Mouse (Mus musculus) layer of hippocampus, adult 2 months (tissue): ENCODE measurements around the gene Golga2. TPM values are rescaled to one million over a fixed set of nuclear protein-coding genes. Genes with fewer than 3 reads are reported as not detected.

ENCODE experiments used
- DNase-seq, 2 experiments: peaks; one replicate each; pipeline ENCODE4 v3.0.0; 2022; ENCODE audit warnings: low spot score in 2 of 2
- H3K27ac ChIP-seq: fragments of 200-600 bp; 2 replicates; pipeline ENCODE4 v1.8.1; 2022
- H3K4me3 ChIP-seq: fragments of 200-600 bp; 2 replicates; pipeline ENCODE4 v1.8.1; 2022; ENCODE audit warnings: mild to moderate bottlenecking
- CTCF ChIP-seq: fragments of 200-600 bp; conservative IDR thresholded peaks from 2 replicates; pipeline ENCODE4 v1.8.1; 2022; ENCODE audit warnings: antibody characterized with exemption, mild to moderate bottlenecking, moderate library complexity
- total RNA-seq, 2 experiments: library from RNA; stranded (reverse); gene quantifications; 2 replicates each; pipeline ENCODE4 v1.2.3; 2021

Golga2 gene
- total RNA-seq, 2 experiments from 2014 or later = 87.9 TPM

DNA sequence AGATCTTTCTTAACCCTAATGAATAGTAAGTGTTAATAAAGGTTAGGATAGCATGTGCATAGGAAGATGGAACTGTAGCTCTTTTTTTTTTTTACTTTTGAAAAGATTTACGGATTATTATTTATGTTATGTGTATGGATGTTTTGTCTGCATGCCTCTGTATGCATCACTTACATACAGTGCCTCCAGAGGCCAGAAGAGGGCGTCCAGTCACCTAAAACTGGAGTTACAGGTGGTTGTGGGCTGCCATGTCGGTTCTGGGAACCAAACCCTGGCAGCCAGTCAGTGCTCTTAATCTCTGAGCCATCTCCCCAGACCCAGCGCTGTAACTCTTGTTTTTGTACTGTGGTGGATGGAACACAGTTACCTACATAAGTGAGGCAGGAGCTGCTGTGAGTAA is 37.1 kb downstream of the Golga2 start:
- DNase-seq = no peak
- Histone ChIP-seq H3K27ac (no peak overlapping the region; the same call in 1 of the 2 replicates), H3K4me3 (no peak overlapping the region)
- peak; percentile 66 for TF ChIP-seq CTCF

- no peak for TF ChIP-seq CTCF
- Histone ChIP-seq H3K4me3 (no peak overlapping the region), H3K27ac (peak overlapping the region; percentile 1; the same call in 1 of the 2 replicates)
- DNase-seq = no peak
Measured at GRCm38 (mm10) chr2:32325342-32325741, 38.2 kb downstream of the Golga2 start.

DNA sequence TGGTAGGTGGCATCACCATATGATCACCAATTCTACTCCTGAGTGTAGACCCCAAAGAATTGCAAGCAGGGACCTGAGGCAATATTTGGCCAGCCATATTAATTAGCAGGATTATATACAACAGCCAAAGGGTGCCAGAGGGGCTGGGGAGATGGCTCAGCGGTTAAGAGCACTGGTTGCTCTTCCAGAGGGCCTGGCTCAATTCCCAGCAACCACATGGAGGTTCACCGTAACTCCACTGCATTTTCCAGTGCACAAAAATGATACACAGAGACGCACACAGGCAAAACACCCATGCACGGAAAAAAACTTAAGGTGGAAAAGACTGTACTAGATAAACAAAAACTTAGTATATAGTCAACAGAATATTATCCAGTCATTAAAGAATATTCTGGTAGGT is 40.0 kb downstream of the Golga2 start:
- no peak for DNase-seq
- Histone ChIP-seq H3K4me3 (no peak overlapping the region), H3K27ac (peak overlapping the region; percentile 85)
- TF ChIP-seq CTCF = no peak

- no peak overlapping the region for H3K4me3 ChIP-seq
- no peak for TF ChIP-seq CTCF
- H3K27ac ChIP-seq = peak overlapping the region; percentile 85
- no peak for DNase-seq
Measured at GRCm38 (mm10) chr2:32328911-32329460, 41.8 kb downstream of the Golga2 start.

DNA sequence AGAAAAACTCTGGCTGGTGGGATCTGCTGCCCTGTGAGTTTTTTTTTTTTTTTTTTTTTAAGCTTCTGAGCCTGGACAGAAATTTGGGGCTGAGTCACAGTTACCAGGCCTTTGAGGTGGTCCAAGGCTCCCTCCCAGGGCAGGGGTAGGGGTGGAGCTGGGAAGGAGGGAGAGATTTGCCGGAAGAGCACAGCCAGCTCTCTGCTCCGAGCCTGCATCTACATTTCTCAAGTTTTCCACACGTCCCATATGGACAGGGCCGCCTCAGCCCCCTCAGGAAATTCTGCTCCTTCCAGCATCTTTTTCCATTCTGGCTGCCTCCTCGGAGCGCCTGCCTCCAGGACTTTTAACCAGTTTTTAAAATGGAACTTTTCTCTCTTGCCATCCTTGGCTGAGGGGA is 42.3 kb downstream of the Golga2 start:
- H3K27ac ChIP-seq = peak overlapping the region; percentile 85
- DNase-seq = no peak
- no peak for TF ChIP-seq CTCF
- H3K4me3 ChIP-seq = no peak overlapping the region

- Histone ChIP-seq H3K27ac (peak overlapping the region; percentile 73), H3K4me3 (no peak overlapping the region)
- no peak for TF ChIP-seq CTCF
- DNase-seq = no peak
Measured at GRCm38 (mm10) chr2:32332159-32332558, 45.0 kb downstream of the Golga2 start.

GRCm38 (mm10) chr2:32335888-32336287 is 48.7 kb downstream of the Golga2 start:
- no peak for TF ChIP-seq CTCF
- no peak for DNase-seq

DNA sequence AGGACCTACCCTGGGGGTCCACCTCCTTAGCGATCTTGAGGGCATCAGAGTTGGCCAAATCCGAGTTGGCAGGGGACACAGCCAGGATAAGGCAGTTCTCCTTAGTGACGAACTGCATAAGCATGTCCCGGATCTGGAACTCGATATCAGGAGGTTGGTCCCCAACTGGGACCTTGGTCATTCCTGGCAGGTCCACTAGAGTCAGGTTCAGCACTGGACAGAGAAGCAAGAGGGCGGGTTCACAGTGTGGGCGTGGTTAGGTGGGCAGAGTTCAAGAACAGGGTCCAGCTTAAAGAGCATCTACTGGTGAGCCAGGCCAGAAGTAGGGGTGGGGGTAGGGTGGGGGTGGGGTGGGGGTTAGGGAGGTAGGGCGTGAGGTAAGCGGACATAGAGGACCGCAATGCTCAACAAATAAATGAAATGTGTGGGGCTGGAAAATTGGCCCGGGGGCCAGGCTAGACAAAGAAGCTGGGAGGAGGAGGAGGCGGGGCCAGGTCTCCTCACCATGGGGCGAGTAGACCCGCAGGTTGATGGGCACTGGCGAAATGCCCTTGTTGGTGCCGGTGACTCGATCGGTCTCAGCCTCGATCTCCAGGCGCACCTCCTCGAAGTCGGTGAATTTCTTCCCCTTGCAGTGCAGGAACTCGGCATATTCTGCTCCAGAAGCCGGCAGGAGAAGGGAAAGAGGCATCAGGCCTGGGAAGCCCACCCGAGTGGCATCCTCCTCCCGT is 52.9 kb downstream of the Golga2 start:
- no peak for DNase-seq
- TF ChIP-seq CTCF = no peak
- Histone ChIP-seq H3K4me3 (no peak overlapping the region), H3K27ac (peak overlapping the region; percentile 94)

More at GRCm38 (mm10) chr2:32335888-32336287, 48.7 kb downstream of the Golga2 start:
- no peak overlapping the region for H3K4me3 ChIP-seq
- peak overlapping the region; percentile 73 for H3K27ac ChIP-seq

DNA sequence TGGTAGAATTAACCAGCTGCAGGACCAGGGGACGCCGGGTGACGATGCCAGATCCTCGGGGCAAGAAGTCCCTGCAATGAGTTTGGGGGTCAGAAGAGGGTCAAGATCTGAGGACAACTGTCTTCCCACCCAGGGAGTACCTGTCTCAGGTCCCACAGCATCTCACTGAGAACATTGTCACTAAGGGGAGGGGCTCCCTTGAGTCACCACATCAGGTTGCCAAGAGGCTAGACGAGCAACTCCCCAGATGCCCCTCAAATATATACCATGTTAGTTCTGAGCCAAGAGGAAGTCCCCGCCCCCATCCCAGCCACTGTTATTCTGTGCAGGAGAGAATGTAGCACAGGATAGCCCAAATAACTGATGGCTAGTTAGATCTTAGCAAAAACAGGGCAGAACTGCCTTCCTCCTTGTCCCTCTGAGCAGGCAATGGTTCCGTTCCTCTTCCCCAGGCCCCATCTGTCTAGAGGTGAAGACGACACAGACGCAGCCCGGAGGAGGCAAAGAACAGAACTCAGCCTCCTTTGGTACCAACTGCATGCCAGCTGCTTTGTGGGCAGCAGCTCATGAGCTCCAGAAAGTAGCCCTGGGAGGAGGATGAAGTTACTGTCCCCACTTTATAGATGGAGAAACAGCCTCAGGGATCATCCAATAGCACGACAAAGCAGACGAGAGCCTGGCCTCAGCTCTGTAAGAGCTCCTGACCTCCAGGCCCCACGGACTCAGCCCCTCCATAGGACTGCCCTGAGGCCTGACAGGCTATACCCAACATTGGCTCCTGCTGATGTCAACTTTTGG is 53.9 kb downstream of the Golga2 start:
- no peak overlapping the region for H3K4me3 ChIP-seq
- H3K27ac ChIP-seq = peak overlapping the region; percentile 94
- peak in 1 of 2 experiments; percentile 73 for DNase-seq
- no peak for TF ChIP-seq CTCF

GRCm38 (mm10) chr2:32341634-32341939 is 54.4 kb downstream of the Golga2 start:
- TF ChIP-seq CTCF = no peak
- Histone ChIP-seq H3K4me3 (peak overlapping the region; percentile 11; the same call in 1 of the 2 replicates), H3K27ac (peak overlapping the region; percentile 94)
- no peak for DNase-seq

- no peak for TF ChIP-seq CTCF
Measured at GRCm38 (mm10) chr2:32342039-32342438, 54.9 kb downstream of the Golga2 start.

GRCm38 (mm10) chr2:32342539-32343350 is 55.6 kb downstream of the Golga2 start:
- DNase-seq = peak; percentile 66 to 87
- TF ChIP-seq CTCF = no peak
- no peak overlapping the region for H3K4me3 ChIP-seq
- peak overlapping the region; percentile 94 for H3K27ac ChIP-seq

More at GRCm38 (mm10) chr2:32342039-32342438, 54.9 kb downstream of the Golga2 start:
- no peak for DNase-seq
- Histone ChIP-seq H3K4me3 (peak overlapping the region; percentile 11; the same call in 1 of the 2 replicates), H3K27ac (peak overlapping the region; percentile 94)

GRCm38 (mm10) chr2:32343351-32343671 is 56.1 kb downstream of the Golga2 start:
- Histone ChIP-seq H3K4me3 (no peak overlapping the region), H3K27ac (peak overlapping the region; percentile 94)
- no peak for DNase-seq
- no peak for TF ChIP-seq CTCF
